Mouse (Mus musculus): ENCODE data around the gene Gpr34. TPM values are rescaled to one million over a fixed set of nuclear protein-coding genes. Genes with fewer than 3 reads are reported as not detected.
A peak's percentile ranks its signal among the peaks of the same experiment; 100 is the strongest.

Gene Gpr34
- total RNA-seq (2021), result 1 to 10 TPM; 2.9 to 4.4 TPM
- long read RNA-seq, experiment 1, partial matches to known transcripts, result 0 of 4 reads
- long read RNA-seq, experiment 1, other reads (novel, unspliced or antisense), result 1 of 4 reads
- long read RNA-seq, experiment 2, partial matches to known transcripts, result 0 of 2 reads
- long read RNA-seq, experiment 2, other reads (novel, unspliced or antisense), result 0 of 2 reads

DNA sequence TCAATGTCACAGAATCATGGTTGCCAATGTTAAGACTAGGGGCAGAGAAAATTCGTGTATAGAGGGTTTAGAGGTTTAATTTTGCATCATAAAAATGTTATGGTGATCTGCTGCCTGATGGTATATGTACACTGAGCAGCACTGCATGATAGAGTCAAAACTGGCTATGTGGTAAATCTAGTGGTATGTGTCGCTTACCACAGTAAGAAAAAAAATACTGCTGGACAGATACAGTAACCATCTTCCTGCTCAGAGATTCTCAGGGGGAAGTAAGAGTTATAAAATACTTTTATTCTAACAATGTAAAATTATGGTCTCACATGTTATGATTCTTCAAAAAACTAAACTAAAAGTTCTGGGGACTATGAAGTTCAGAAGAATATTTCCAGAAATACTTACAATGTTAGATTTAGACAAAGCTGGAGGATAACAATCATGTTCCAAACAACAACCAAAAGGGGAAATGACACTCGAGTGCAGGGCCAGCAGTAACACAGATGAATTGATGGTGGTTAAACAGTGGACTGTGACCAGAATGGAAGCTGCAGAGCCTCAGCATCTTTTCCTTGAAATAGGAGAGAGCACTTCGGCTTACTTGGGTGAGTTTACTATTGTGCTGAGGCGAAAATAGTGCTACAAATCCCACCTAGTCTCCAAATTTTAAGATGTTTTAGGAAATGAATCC lies at the start of gene Gpr34:
Gene Gpr34, plus strand, starts transcription at position 491 of the 685 bp plus-strand sequence.
- no peak for DNase-seq (ENCODE audit: low spot score in 2 of 2)

DNA sequence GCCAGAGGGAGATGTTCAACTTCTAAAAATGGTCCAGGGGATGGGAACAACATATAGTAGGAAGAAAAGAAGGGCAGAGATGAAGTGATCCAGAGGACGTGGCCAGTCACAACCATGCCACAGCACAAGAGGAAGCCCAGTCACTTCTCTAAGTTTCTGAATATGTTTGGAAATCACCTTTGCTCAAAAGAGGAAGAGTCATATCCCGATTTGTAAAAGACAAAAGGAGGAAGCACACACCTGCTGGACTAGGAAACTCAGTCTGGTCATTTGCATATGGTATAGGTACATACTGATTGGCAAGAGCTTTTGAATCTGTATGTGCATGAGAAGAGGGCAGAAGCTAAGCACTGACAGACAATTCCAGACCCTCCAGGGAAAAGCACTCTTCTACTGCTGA lies 32.5 kb upstream of the Gpr34 start:
- no peak for DNase-seq (ENCODE audit: low spot score in 2 of 2)

DNA sequence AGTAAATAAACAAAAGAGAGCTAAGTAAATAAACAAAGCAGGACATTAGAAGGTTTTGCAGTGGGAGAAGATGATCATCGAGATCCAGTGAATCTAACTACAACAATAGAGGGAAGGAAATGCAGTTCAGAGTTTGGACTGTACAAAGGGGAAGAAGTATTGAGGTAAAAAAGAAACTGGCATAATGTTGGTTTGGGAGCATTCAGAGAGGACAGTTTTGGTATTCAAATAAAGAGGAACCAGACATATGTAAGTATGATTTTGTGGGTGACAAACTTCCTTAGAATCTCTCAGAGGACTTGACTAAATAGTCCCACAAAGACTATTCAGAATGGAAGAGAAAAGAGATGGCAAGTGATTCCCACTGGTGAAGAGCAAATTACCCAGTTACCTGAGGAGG lies 31.9 kb upstream of the Gpr34 start:
- no peak for DNase-seq (ENCODE audit: low spot score in 2 of 2)

GRCm38 (mm10) chrX:13606741-13607140 lies 25.1 kb upstream of the Gpr34 start:
- no peak for DNase-seq (ENCODE audit: low spot score in 2 of 2)

DNA sequence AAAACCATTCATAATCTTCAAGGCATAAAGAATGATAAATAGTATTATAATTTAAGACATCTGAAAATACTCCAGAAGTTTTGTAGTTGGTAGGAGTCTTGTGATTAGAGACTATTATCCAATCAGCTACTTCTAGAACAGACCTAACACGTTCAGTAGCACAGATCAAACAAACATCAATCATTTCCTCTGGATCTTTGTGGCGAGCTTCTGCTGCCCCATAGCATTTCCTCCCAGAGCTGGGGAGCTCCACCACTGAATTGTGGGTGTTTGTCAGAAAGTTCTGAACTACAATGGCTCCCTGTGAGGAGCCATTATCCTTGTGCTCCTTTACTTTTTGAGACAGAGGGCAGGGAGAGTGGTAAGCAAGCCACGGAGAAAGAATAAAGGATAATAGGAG lies 24.1 kb upstream of the Gpr34 start:
- no peak for DNase-seq (ENCODE audit: low spot score in 2 of 2)

DNA sequence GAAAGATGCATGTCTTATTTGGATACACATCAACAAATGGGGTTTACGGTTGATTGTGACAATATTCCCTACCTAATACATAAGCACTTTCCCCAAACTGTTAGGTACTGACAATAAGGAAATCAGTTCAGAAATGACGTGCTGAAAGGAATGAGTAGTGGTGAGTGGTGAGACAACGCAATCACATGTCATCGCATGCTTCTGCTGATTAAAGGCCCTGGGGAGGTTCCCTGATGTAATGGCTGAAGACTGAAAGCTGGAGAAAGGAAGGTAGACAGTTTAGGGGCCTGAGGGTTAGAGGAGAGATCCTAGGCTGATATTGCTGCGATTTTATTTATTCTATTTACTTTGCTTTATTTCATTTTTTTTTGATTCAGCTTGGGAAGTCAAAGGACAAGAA lies 20.8 kb upstream of the Gpr34 start:
- no peak for DNase-seq (ENCODE audit: low spot score in 2 of 2)

DNA sequence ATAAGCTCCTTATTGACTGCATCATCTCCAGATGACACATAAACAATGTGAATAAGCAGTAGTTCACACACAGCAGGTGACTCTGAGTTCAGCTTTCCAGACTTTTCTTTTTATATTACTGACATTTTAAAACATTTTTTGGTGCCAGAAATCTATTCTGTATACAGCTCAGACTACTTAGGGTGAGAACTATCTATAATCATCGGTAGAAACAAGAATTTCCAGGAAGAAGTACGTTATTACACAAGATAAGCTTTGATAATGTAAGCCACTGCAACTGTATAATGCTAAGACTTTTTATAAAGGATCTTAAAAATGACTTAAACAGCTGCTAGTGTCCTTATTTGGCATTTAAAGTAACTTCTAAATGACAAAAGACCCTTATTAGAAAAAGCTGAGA lies 19.8 kb upstream of the Gpr34 start:
- DNase-seq (ENCODE audit: low spot score in 2 of 2), result no peak

DNA sequence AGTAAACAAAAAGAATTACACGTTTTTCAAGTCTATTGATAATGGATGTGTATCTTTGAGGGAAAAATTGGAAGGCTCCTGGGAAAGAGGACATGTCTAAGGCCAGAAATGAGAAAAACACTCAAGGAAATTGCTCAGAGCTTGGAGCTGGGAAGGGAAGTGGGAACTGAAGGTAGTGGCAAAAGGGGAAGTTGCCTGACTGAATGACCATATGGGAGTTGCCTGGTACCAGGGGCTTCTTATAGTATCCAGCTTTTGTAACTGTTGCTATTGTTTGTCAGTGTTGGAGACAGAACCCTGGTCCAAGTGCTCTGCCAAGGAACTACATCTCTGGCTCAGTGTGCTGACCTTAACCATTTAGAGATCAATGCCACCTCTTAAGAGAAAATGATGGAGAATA lies 15.2 kb upstream of the Gpr34 start:
- no peak for DNase-seq (ENCODE audit: low spot score in 2 of 2)

DNA sequence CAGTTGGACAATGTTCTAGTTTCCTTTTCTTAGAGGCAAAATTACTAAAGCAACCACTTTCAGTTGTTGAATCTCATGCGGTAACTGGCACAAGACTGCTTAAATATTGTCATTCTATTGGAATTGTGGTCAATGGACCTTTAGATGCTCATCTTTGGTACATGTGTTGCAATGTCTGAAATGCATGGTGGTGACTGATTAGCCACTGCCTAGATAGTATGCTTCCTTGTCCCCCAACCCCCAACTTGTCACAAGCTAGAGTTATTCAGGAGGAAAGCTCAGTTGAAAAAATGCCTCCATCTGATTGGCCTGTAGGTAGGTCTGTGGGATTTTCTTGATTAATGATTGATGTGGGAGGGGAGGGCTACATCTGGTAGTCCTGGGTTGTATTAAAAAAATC lies 14.6 kb upstream of the Gpr34 start:
- DNase-seq (ENCODE audit: low spot score in 2 of 2), result no peak

DNA sequence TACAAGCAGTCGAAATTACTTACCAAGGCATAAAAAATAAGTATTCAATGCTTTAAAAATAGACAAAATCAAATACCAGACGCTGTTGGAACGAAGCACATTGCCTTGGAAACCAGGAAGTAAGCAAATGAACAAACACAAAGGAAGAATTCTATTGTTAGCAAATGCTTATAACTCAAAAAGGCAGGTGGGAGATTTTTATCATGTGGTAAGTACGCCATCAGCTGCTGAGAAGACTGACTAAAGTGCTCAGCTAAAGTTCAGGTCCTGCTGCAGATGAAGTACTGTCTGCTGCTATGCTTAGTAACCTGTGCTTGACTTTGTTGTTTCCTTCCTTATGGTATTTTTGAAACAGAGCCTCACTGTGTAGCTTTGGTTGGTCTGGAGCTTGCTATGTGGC lies 13.4 kb upstream of the Gpr34 start:
- no peak for DNase-seq (ENCODE audit: low spot score in 2 of 2)

- DNase-seq (ENCODE audit: low spot score in 2 of 2), result no peak
Observed at GRCm38 (mm10) chrX:13621473-13621872, 10.4 kb upstream of the Gpr34 start.

GRCm38 (mm10) chrX:13622654-13623053 lies 9.2 kb upstream of the Gpr34 start:
- DNase-seq (ENCODE audit: low spot score in 2 of 2), result no peak

DNA sequence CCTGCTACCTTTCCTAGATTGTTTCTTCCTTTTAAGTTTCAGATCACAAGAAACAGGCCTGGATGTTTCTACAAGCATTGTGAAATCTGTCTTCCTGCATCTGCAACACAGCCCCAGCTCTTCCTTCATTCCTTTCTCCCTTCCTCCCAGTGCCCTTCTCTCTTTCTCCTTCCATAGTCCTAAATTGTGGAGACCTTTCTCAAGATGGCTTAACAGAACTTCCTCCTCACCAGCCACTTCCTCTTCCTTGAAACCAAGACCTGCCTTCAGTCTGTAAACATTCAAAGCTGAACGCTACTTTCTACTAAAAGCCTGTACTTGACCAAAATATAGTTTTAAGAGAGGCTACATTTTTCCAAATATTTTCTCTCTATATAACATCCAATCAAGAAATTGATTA lies 4.5 kb downstream of the Gpr34 start:
- DNase-seq (ENCODE audit: low spot score in 2 of 2), result no peak

DNA sequence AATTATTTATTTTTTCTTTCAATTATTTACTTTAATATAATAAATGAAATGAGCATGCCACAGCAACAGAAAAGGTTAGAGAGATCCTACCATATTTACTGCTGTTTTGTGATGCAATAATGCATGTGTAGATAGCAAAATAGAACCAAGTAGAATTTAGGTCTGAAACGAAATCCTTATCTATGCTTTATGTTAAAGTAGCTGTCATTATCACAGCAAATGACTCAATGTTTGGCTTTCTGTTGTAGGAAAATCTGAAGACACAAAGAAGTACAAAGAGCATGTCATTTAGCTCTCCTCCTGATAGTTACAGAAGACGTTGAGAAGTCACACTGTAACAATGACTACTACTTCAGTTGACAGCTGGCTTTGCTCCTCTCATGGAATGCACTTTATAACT lies 7.0 kb downstream of the Gpr34 start:
- no peak for DNase-seq (ENCODE audit: low spot score in 2 of 2)

GRCm38 (mm10) chrX:13651889-13652288 lies 20.0 kb downstream of the Gpr34 start:
- no peak for DNase-seq (ENCODE audit: low spot score in 2 of 2)

GRCm38 (mm10) chrX:13652291-13652690 lies 20.4 kb downstream of the Gpr34 start:
- no peak for DNase-seq (ENCODE audit: low spot score in 2 of 2)

GRCm38 (mm10) chrX:13655005-13655421 lies 23.1 kb downstream of the Gpr34 start:
- DNase-seq (ENCODE audit: low spot score in 2 of 2), result no peak

DNA sequence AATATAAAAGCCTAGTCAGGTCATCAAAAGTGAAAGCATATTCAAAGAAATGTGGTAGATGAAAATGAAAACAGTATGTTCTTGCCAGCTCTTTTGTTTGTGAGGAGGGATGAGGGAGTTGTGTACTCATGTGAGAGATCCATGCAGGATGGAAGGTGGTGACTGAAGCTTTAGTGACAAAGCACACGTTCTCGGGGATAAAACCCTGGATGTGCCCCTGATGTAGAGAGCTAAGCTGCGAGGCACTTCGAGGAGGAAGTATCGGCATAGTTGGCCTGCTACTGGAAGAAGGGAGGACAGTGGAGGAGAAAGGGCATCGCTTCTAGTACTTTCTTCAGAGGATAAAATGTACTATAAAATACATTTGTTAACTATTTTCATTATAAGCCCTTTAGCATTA lies 24.0 kb downstream of the Gpr34 start:
- DNase-seq (ENCODE audit: low spot score in 2 of 2), result no peak

GRCm38 (mm10) chrX:13656721-13657120 lies 24.8 kb downstream of the Gpr34 start:
- DNase-seq (ENCODE audit: low spot score in 2 of 2), result peak in 1 of 2 experiments; percentile 53

DNA sequence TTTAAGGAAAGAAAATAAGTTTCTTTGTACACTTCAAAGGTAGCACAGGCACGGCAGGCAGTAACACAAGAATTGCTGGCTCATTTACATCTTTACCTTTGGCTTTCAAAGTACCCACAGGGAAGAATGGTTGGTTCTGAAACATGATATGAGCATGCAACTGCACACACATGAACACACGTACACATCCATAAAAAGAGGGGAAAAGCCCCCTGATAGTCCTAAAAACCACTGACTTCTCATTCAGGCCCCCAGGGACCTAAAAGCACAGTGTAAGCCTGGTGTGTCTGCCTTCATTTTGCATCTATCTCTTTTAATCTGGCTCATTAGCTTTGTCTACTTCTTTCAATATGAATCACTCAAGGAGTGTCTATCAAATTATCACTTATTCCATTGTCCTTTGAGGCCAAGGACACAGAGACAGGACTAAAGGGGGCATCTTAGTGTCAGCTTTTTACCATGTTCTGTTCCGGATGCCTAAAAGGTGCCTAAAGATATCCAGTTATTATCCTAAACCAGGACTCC lies 26.8 kb downstream of the Gpr34 start:
- no peak for DNase-seq (ENCODE audit: low spot score in 2 of 2)

GRCm38 (mm10) chrX:13659201-13659890 lies 27.5 kb downstream of the Gpr34 start:
- DNase-seq (ENCODE audit: low spot score in 2 of 2), result no peak

DNA sequence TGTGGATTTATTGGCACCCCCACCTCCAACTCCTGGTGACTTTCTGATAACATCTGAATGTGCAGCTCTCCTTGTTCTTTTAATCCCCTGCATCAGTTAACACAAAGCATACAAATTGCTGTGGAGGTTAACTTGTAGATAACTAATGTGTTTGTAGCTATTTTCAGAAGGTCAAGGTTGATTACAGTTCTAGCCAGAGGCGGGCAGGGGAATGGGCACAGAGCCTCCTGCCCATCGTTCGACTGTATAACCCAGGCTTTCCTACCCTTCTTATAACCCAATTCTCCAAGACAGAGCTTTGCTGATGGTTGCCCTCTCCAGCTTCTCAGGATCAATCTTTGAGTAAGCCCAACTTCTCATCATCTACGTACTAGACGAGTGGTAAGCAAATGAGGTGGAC lies 29.2 kb downstream of the Gpr34 start, which contains the start of gene Gpr82:
Gene Gpr82, plus strand, starts transcription at position 301 of the 400 bp plus-strand sequence.
- no peak for DNase-seq (ENCODE audit: low spot score in 2 of 2)

Measured in gastrocnemius, postnatal 4 days (tissue).